Mouse (Mus musculus): Measurements from ENCODE around the gene Tex264. TPM values are rescaled to one million over a fixed set of nuclear protein-coding genes. Genes with fewer than 3 reads are reported as not detected.

Gene Tex264
- polyA plus RNA-seq (2015; fragmentation: Nextera tagmentation; extraction: Ambion mirVana), result 16.5 and 16.8 TPM in 2 replicates

DNA sequence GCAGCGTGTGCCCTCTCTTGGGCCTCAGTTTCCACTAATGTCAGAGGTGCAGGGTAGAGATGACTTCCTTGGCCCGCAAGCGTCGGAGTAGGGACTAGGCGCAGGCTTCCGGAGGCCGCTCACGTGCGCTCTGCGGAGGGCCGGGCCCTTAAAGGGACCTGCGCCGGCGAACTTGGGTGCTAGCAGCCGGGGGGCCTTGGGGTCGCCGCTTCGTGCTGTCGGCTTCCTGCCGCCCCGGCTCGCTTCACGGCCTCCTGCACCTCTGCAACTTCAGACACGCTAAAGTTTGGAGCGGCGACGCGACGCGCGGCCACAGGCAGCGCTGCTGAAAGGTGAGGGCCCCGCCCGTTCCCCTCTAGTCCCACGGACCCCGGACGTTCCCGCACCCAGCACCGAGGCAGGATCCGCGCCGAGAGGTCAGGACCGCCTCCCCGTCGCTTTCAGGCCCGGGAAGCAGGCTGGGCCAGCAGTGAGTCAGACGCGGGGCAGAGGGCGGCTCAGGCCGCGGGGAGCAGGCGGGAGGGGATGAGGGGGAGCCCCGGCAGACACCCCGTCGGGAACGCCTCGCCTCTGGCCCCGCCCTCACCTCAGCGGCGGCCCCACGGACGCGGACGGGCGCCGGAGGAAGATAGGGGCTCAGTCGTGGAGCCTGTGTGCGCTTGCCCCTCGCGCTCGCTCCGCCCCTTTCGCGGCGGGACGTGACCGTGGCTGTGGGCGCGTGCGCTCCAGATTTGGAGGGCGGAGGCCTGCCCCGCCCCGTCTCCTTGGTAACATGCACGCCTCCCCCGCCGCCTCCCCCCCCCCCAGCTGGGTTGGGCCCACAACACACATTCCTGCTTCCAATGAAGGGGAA lies at the start of gene Tex264:
Tex264 (minus strand) TSS at position 679 of the 853 bp plus-strand sequence.
- Histone ChIP-seq H3K27me3 (no peaks in the 10 kb centered on the region), H3K9me3 (replicated peaks) (no peaks in the 10 kb centered on the region), H3K36me3 (replicated peaks) (peaks cover under 1% of the 10 kb centered on the region; the same call in 1 of the 2 replicates), H3K27ac (replicated peaks) (peak within 1 kb of the TSS; percentile 73), H3K9ac (peak within 1 kb of the TSS; percentile 61), H3K4me3 (replicated peaks) (peak within 1 kb of the TSS; percentile 70), H3K4me1 (replicated peaks) (peaks cover 32% of the 10 kb centered on the region), H3K4me2 (peak within 1 kb of the TSS; percentile 96)
- peak; percentile 87 for ATAC-seq (ENCODE audit: insufficient read depth)
- WGBS (ENCODE audit: insufficient replicate concordance), result under 1% methylated on average over 86 of the region's 86 CpGs

DNA sequence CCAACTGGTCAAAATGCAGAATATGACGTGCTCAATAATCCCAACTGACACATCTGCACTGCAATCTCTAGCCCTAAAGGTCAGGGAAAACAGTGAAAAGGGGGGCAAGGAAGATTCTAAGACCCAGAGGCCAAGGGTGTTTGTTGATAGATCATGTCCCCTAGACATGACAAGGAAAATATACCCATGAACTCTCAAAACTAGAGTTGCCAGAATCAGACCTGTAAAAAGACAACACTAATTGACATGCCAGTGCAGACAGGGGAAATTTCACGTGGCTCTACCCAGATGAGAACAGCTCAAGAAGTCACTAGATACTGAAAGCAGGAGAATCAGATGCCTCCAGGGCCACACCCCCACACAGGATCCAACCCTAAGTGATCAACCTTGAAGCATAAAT lies 48.0 kb upstream of the Tex264 start:
- no peaks in the 10 kb centered on the region for H3K27me3 ChIP-seq
- no peaks in the 10 kb centered on the region for H3K4me1 ChIP-seq (replicated peaks)
- no peak overlapping the region for H3K27ac ChIP-seq (replicated peaks)
- H3K36me3 ChIP-seq (replicated peaks), result no peaks in the 10 kb centered on the region
- H3K4me2 ChIP-seq, result no peak overlapping the region
- H3K9ac ChIP-seq, result no peak overlapping the region
- 51% methylated on average over 2 of the region's 2 CpGs for WGBS (ENCODE audit: insufficient replicate concordance)
- H3K4me3 ChIP-seq (replicated peaks), result no peak overlapping the region
- H3K9me3 ChIP-seq (replicated peaks), result no peaks in the 10 kb centered on the region
- ATAC-seq (ENCODE audit: insufficient read depth), result no peak

DNA sequence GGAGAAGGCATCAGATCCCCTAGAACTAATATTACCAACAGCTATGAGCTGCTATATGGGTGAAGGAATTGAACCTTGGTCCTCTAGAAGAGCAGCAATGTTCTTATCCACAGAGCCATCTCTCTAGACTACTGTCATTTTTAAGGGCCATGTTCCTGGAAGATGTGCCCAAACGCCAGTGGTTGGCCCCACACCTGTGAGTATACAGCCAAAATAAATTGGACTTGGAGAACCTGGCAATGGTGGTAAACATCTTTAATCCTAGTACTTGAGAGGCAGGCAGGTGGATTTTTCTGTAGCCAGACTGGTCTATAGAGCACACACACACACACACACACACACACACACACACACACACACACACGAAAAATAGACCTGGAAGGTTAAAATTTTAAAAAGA lies 43.7 kb upstream of the Tex264 start:
- H3K36me3 ChIP-seq (replicated peaks), result no peaks in the 10 kb centered on the region
- H3K4me2 ChIP-seq, result no peak overlapping the region
- H3K9me3 ChIP-seq (replicated peaks), result no peaks in the 10 kb centered on the region
- no peak overlapping the region for H3K27ac ChIP-seq (replicated peaks)
- no peak overlapping the region for H3K4me3 ChIP-seq (replicated peaks)
- no peaks in the 10 kb centered on the region for H3K27me3 ChIP-seq
- no peak overlapping the region for H3K9ac ChIP-seq
- WGBS (ENCODE audit: insufficient replicate concordance), result 68% methylated on average over 2 of the region's 2 CpGs
- H3K4me1 ChIP-seq (replicated peaks), result peaks cover 14% of the 10 kb centered on the region
- ATAC-seq (ENCODE audit: insufficient read depth), result no peak

DNA sequence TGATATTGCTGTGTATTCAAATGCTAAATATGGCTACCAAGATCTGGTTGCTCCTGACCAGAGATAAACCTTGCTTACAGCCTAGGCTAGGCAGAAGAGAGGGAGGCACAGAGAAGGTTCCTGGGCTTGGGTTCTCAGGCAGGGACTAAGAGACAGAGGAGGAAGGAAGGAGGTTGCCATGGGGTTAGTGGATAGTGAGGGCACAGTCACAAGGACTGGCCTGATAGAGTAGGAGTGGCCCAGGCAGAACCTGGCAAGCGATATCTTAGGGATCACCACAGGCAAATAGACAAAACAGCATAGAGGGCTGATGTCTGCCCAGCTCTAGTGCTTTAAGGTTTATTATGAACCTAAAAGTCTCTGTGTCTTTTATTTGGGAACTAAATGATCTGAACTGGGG lies 41.2 kb upstream of the Tex264 start:
- WGBS (ENCODE audit: insufficient replicate concordance), result 23% methylated on average over 1 of the region's 1 CpGs
- Histone ChIP-seq H3K4me2 (no peak overlapping the region), H3K9ac (no peak overlapping the region), H3K27me3 (no peaks in the 10 kb centered on the region), H3K27ac (replicated peaks) (no peak overlapping the region), H3K36me3 (replicated peaks) (no peaks in the 10 kb centered on the region), H3K4me3 (replicated peaks) (no peak overlapping the region), H3K9me3 (replicated peaks) (no peaks in the 10 kb centered on the region), H3K4me1 (replicated peaks) (peaks cover 14% of the 10 kb centered on the region)
- peak; percentile 86 for ATAC-seq (ENCODE audit: insufficient read depth)

DNA sequence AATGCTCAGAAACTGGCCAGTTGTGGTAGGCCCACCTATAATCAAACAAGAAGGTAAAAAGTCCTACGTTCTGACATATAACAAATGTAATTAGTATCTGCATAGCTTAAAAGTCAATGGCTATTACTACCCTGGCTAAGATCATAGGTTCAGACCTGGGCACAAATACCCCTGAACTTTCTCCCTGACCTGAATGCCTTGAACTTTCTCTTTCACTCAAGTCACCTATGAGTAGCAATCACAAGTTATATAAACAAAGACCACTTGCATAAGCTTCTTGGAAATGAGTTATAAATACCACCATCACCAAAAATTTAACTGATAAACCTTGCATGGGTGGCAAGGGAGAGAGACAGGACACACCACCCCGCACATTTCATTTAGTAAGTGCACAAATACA lies 39.7 kb upstream of the Tex264 start:
- Histone ChIP-seq H3K4me2 (no peak overlapping the region), H3K4me3 (replicated peaks) (no peak overlapping the region), H3K4me1 (replicated peaks) (peaks cover 14% of the 10 kb centered on the region), H3K9me3 (replicated peaks) (no peaks in the 10 kb centered on the region), H3K27ac (replicated peaks) (no peak overlapping the region), H3K27me3 (no peaks in the 10 kb centered on the region), H3K9ac (no peak overlapping the region), H3K36me3 (replicated peaks) (peaks cover 5% of the 10 kb centered on the region; the same call in 1 of the 2 replicates)
- WGBS (ENCODE audit: insufficient replicate concordance), result 72% methylated on average over 2 of the region's 2 CpGs
- no peak for ATAC-seq (ENCODE audit: insufficient read depth)

DNA sequence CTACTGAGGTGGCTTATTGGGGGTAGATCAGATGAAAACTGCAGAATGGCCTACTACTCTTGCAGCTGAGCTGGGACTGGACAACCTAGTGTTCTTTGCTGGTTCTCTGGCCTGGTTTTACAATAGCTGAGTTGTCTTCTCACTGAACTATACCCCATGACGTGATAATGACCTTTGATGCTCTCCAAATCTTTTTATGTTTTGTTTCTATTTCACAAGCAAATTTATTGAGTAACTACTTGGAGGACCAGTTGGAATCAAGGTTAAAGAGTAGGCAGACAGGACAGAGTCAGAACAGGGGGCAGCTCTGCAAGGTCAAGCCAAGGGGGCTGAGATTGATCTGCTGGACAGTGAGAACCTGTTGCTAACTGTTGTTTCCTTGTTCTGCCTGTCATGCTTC lies 39.1 kb upstream of the Tex264 start:
- no peak overlapping the region for H3K27ac ChIP-seq (replicated peaks)
- H3K9me3 ChIP-seq (replicated peaks), result no peaks in the 10 kb centered on the region
- ATAC-seq (ENCODE audit: insufficient read depth), result peak; percentile 40; the same call in 1 of the 2 replicates
- peaks cover 10% of the 10 kb centered on the region for H3K36me3 ChIP-seq (replicated peaks)
- no peak overlapping the region for H3K9ac ChIP-seq
- no peak overlapping the region for H3K4me3 ChIP-seq (replicated peaks)
- H3K27me3 ChIP-seq, result no peaks in the 10 kb centered on the region
- no peak overlapping the region for H3K4me2 ChIP-seq
- H3K4me1 ChIP-seq (replicated peaks), result peaks cover 14% of the 10 kb centered on the region
- WGBS (ENCODE audit: insufficient replicate concordance), result 70% methylated on average over 1 of the region's 1 CpGs

DNA sequence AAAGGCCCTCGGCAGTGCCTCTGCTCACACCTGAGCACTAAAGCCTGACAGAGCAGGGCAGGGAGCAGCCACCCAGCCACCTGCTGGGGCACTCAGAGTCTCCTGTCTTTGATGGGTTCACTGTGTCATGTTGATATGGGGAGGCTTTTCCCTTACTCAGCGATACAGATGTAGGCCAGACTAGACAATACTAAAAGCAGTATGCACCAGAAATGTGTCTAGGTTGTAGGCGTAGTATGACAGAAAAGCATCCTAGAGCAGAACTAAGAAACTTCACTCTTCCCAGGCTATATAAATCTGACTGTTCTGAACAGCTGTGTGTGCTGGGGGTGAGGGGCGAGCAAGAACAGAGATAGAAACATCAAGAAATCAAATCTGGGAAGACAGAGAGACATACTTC lies 31.0 kb upstream of the Tex264 start:
- 82% methylated on average over 4 of the region's 4 CpGs for WGBS (ENCODE audit: insufficient replicate concordance)
- ATAC-seq (ENCODE audit: insufficient read depth), result no peak

DNA sequence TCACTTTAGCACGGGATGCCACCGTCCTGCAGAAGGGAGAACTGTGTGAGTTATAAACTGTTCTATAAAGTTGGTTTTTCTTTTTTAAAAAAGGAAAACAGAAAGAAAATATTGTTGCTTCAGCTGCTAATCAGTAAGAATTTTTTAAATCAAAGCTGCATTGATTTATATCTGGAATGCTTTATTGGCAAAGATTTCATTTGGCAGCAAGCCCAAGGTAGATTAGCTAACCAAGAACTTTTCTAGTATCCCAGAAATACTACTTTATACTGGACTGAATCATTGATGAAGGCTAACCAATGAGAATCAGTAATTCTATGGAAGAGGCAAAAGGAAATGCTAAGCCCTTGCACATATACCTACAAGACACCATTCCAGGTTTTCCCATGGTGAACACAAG lies 30.5 kb upstream of the Tex264 start:
- Histone ChIP-seq H3K4me3 (replicated peaks) (no peak overlapping the region), H3K36me3 (replicated peaks) (peaks cover 63% of the 10 kb centered on the region), H3K9ac (no peak overlapping the region), H3K4me2 (no peak overlapping the region), H3K27ac (replicated peaks) (no peak overlapping the region), H3K27me3 (no peaks in the 10 kb centered on the region), H3K4me1 (replicated peaks) (no peaks in the 10 kb centered on the region), H3K9me3 (replicated peaks) (no peaks in the 10 kb centered on the region)
- 83% methylated on average over 2 of the region's 2 CpGs for WGBS (ENCODE audit: insufficient replicate concordance)
- ATAC-seq (ENCODE audit: insufficient read depth), result no peak

More for the DNA sequence above, 31.0 kb upstream of the Tex264 start:
- no peak overlapping the region for H3K4me3 ChIP-seq (replicated peaks)
- no peak overlapping the region for H3K9ac ChIP-seq
- no peaks in the 10 kb centered on the region for H3K4me1 ChIP-seq (replicated peaks)
- no peak overlapping the region for H3K27ac ChIP-seq (replicated peaks)
- H3K9me3 ChIP-seq (replicated peaks), result no peaks in the 10 kb centered on the region
- no peak overlapping the region for H3K4me2 ChIP-seq
- no peaks in the 10 kb centered on the region for H3K27me3 ChIP-seq
- peaks cover 65% of the 10 kb centered on the region for H3K36me3 ChIP-seq (replicated peaks)

DNA sequence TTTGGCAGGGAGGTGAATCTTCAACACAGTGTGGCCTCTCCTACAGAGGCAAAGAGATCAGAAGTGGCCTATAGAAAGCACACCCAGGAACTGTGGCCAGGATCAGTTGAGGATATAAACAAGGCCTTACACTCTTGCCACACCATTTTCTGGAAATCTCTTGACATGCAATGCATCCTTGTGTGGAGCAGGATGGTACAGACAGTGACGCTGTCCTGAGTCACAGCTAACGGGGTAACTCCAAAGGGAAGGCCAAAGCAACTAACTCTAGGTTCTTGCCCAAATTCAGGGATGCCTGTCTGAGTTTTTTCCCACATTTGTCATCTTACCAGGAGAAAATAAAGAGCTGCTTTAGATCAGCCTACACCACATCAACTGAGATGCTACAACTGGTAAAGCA lies 26.7 kb upstream of the Tex264 start:
- Histone ChIP-seq H3K9me3 (replicated peaks) (no peaks in the 10 kb centered on the region), H3K36me3 (replicated peaks) (peaks cover 70% of the 10 kb centered on the region), H3K4me1 (replicated peaks) (no peaks in the 10 kb centered on the region), H3K9ac (no peak overlapping the region), H3K27me3 (no peaks in the 10 kb centered on the region), H3K4me2 (no peak overlapping the region), H3K4me3 (replicated peaks) (no peak overlapping the region), H3K27ac (replicated peaks) (no peak overlapping the region)
- ATAC-seq (ENCODE audit: insufficient read depth), result no peak
- 96% methylated on average over 2 of the region's 2 CpGs for WGBS (ENCODE audit: insufficient replicate concordance)

DNA sequence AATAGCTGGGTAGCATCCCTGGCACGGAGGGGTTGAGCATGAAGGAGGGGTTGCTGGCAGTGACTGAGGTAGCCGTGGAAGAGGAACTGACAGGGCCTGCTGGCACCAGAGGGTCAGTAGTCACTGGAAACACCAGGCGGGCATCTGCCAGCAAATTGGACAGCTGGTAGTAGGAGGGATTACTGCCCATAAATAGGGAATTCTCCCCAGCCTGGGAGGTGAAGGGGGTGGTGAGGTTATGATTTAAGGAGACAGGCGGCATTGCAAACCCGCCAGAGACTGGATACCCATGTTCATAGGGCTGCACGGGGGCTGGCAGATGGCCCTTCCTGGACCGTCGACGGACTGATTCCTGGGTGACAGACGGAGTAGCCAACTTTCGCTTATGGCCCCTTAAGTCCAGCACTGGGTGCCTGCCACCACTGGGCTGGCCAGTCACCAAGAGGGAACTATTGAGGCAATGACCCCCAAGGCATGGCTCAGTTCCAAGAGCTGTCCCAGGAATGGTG lies 7.3 kb upstream of the Tex264 start:
- Histone ChIP-seq H3K36me3 (replicated peaks) (peaks cover 31% of the 10 kb centered on the region), H3K9me3 (replicated peaks) (no peaks in the 10 kb centered on the region), H3K4me1 (replicated peaks) (no peaks in the 10 kb centered on the region), H3K9ac (no peak overlapping the region), H3K4me2 (no peak overlapping the region), H3K27me3 (no peaks in the 10 kb centered on the region), H3K4me3 (replicated peaks) (no peak overlapping the region), H3K27ac (replicated peaks) (no peak overlapping the region)
- WGBS (ENCODE audit: insufficient replicate concordance), result 84% methylated on average over 11 of the region's 11 CpGs
- no peak for ATAC-seq (ENCODE audit: insufficient read depth)

DNA sequence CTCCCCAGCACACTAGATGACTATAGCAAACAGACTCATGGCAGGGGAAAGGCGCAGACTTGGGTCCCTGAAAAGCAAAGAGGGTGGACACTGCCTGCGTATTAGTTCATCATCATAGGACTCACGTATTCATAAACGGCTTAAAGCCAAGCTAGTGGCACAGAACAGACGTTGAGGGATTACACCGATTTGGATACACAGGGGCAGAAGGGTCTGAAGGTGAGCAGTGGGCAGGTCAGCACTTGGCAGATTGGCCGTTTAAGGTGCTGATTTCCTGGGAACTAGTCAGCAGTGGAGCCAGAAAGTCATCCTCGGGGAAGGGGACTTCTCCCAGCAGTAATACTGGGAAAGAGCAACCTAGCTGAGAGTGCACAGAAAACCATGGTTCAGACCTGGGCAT lies 3.1 kb upstream of the Tex264 start:
- Histone ChIP-seq H3K27ac (replicated peaks) (no peak overlapping the region), H3K4me1 (replicated peaks) (peaks cover 32% of the 10 kb centered on the region), H3K9ac (no peak overlapping the region), H3K4me3 (replicated peaks) (no peak overlapping the region), H3K36me3 (replicated peaks) (peaks cover 10% of the 10 kb centered on the region; the same call in 1 of the 2 replicates), H3K27me3 (no peaks in the 10 kb centered on the region), H3K9me3 (replicated peaks) (no peaks in the 10 kb centered on the region), H3K4me2 (no peak overlapping the region)
- ATAC-seq (ENCODE audit: insufficient read depth), result no peak
- 73% methylated on average over 8 of the region's 8 CpGs for WGBS (ENCODE audit: insufficient replicate concordance)

All from liver, embryonic 15.5 days (tissue).